Mouse (Mus musculus): ENCODE results near the gene Fam83e. TPM values are rescaled to one million over a fixed set of nuclear protein-coding genes. Genes with fewer than 3 reads are reported as not detected.

Gene Fam83e
- total and polyA plus RNA-seq, 3 experiments = 0.43 to 1.0 TPM; not detected in 1

- Histone ChIP-seq H3K27ac (ENCODE audit: control insufficient read depth, low read depth, low read length) (no peak overlapping the region), H3K9me3 (replicated peaks; ENCODE audit: insufficient read depth, low read length) (no peaks in the 10 kb centered on the region), H3K27me3 (ENCODE audit: control insufficient read depth in 1 of 2, insufficient read depth in 2 of 2, low read length in 2 of 2) (no peaks in the 10 kb centered on the region), H3K4me1 (ENCODE audit: control insufficient read depth in 1 of 2, insufficient read depth in 2 of 2, low read length in 2 of 2) (no peaks in the 10 kb centered on the region), H3K36me3 (ENCODE audit: control insufficient read depth in 1 of 2, insufficient read depth in 2 of 2, low read length in 2 of 2) (no peaks in the 10 kb centered on the region), H3K4me3 (ENCODE audit: control insufficient read depth in 1 of 2, insufficient read depth in 1 of 2, low read depth in 2 of 2, low read length in 2 of 2) (no peak overlapping the region), H3K79me2 (ENCODE audit: control insufficient read depth, insufficient read depth, low read length, poor library complexity) (no peaks in the 10 kb centered on the region), H3K9ac (ENCODE audit: control insufficient read depth, low read depth, low read length, poor library complexity, severe bottlenecking) (no peak overlapping the region)
- no peak for TF ChIP-seq E2F4 (IDR thresholded peaks at IDR 0.05; ENCODE audit: borderline replicate concordance, low read depth, low read length)
- no peak for TF ChIP-seq JUND (IDR thresholded peaks at IDR 0.05; ENCODE audit: low read depth, low read length)
- TF ChIP-seq MEF2A (IDR thresholded peaks at IDR 0.05; ENCODE audit: extremely low read depth, insufficient replicate concordance, low read depth, low read length, poor library complexity, severe bottlenecking) = no peak
- TF ChIP-seq GATA1 (IDR thresholded peaks at IDR 0.05; ENCODE audit: low read depth, low read length) = no peak
- no peak for TF ChIP-seq POLR2AphosphoS5 (IDR thresholded peaks at IDR 0.05; ENCODE audit: borderline replicate concordance, low read depth, low read length)
- no peak for TF ChIP-seq BHLHE40 (IDR thresholded peaks at IDR 0.05; ENCODE audit: borderline replicate concordance, low read depth, low read length)
- TF ChIP-seq SMC3 (IDR thresholded peaks at IDR 0.05; ENCODE audit: low read depth, low read length) = no peak
- TF ChIP-seq CHD2 (IDR thresholded peaks at IDR 0.05; ENCODE audit: low read length) = no peak
- no peak for TF ChIP-seq USF2 (IDR thresholded peaks at IDR 0.05; ENCODE audit: borderline replicate concordance in 1 of 2, insufficient read depth in 1 of 2, low read depth in 1 of 2, low read length in 2 of 2)
- no peak for TF ChIP-seq KAT2A (conservative IDR thresholded peaks at IDR 0.05; ENCODE audit: low read depth, low read length)
- TF ChIP-seq RCOR1 (IDR thresholded peaks at IDR 0.05; ENCODE audit: low read depth, low read length) = no peak
- no peak for TF ChIP-seq ELF1 (IDR thresholded peaks at IDR 0.05; ENCODE audit: low read depth, low read length)
- TF ChIP-seq HCFC1 (IDR thresholded peaks at IDR 0.05; ENCODE audit: low read depth, low read length) = no peak
- no peak for TF ChIP-seq TBP (IDR thresholded peaks at IDR 0.05; ENCODE audit: low read depth, low read length)
- TF ChIP-seq ETS1 (IDR thresholded peaks at IDR 0.05; ENCODE audit: low read depth, low read length) = no peak
- DNase-seq (ENCODE audit: low read depth, low spot score) = no peak
Observed at GRCm38 (mm10) chr7:45733477-45733876, 12.5 kb downstream of the Fam83e start.

DNA sequence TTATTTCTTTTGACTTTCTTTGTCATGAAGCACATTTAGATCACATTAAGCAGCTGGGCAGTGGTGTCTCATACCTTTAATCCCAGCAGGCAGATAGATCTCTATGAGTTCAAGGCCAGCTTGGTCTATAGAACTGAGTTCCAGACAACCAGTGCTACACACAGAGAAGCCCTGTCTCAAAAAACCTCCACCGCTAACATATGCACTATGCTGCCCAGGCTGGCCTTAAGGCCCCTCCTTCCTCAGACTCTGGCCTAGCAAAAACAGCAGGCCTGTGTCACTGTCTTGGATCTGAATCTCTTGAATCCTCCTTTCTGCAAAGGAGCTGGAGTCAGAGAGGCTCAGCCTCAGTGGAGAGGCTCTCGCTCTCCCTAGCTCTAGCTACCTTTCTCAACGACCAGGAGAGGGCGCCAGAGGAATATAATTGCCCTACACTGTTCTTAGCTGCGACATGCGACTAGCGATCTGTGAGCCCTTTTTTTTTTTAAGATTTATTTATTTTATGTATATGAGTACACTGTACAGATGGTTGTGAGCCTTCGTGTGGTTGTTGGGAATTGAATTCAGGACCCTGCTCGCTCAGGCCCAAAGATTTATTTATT is 18.3 kb downstream of the Fam83e start:
- Histone ChIP-seq H3K36me3 (ENCODE audit: control insufficient read depth in 1 of 2, insufficient read depth in 2 of 2, low read length in 2 of 2) (peaks cover 0 to 8% of the 10 kb centered on the region in 2 experiments; a peak in 1 of 4 replicates), H3K9me3 (replicated peaks; ENCODE audit: insufficient read depth, low read length) (no peaks in the 10 kb centered on the region), H3K79me2 (ENCODE audit: control insufficient read depth, insufficient read depth, low read length, poor library complexity) (no peaks in the 10 kb centered on the region), H3K9ac (ENCODE audit: control insufficient read depth, low read depth, low read length, poor library complexity, severe bottlenecking) (no peak overlapping the region), H3K4me1 (ENCODE audit: control insufficient read depth in 1 of 2, insufficient read depth in 2 of 2, low read length in 2 of 2) (peaks cover 0 to 16% of the 10 kb centered on the region in 2 experiments; a peak in 2 of 4 replicates), H3K27ac (ENCODE audit: control insufficient read depth, low read depth, low read length) (no peak overlapping the region), H3K4me3 (ENCODE audit: control insufficient read depth in 1 of 2, insufficient read depth in 1 of 2, low read depth in 2 of 2, low read length in 2 of 2) (no peak overlapping the region), H3K27me3 (ENCODE audit: control insufficient read depth in 1 of 2, insufficient read depth in 2 of 2, low read length in 2 of 2) (no peaks in the 10 kb centered on the region)
- DNase-seq (ENCODE audit: low read depth, low spot score) = peak; percentile 83
- TF ChIP-seq ZNF384 (IDR thresholded peaks at IDR 0.05; ENCODE audit: low read depth, low read length) (peak; percentile 72), SIN3A (IDR thresholded peaks at IDR 0.05; ENCODE audit: low read length) (0 out of 2 replicates have a peak, but pooled peaks have one; percentile 29), MXI1 (IDR thresholded peaks at IDR 0.05; ENCODE audit: low read depth, low read length) (0 out of 2 replicates have a peak, but pooled peaks have one; percentile 6), SMC3 (IDR thresholded peaks at IDR 0.05; ENCODE audit: low read depth, low read length) (peak; percentile 53), ZC3H11A (IDR thresholded peaks at IDR 0.05; ENCODE audit: low read depth, low read length) (peak; percentile 43), RAD21 (IDR thresholded peaks at IDR 0.05; ENCODE audit: low read depth, low read length) (peak; percentile 53), TBP (IDR thresholded peaks at IDR 0.05; ENCODE audit: low read depth, low read length) (0 out of 2 replicates have a peak, but pooled peaks have one; percentile 0), MYC (IDR thresholded peaks at IDR 0.05; ENCODE audit: low read depth, low read length) (no peak), MAFK (IDR thresholded peaks at IDR 0.05; ENCODE audit: borderline replicate concordance, low read depth, low read length) (no peak), CTCF (IDR thresholded peaks at IDR 0.05 in 2 of 3, conservative IDR thresholded peaks at IDR 0.05 in 1 of 3; ENCODE audit: control insufficient read depth in 1 of 3, insufficient read depth in 1 of 3, low read depth in 2 of 3, low read length in 3 of 3, poor library complexity in 1 of 3, severe bottlenecking in 1 of 3) (peak; percentile 24 to 56 (median 51); a peak in 5 of 6 replicates), USF2 (IDR thresholded peaks at IDR 0.05; ENCODE audit: borderline replicate concordance in 1 of 2, insufficient read depth in 1 of 2, low read depth in 1 of 2, low read length in 2 of 2) (no peak)

All from MEL (cell line).